Mouse (Mus musculus): ENCODE data around the gene Trpm8.

DNA sequence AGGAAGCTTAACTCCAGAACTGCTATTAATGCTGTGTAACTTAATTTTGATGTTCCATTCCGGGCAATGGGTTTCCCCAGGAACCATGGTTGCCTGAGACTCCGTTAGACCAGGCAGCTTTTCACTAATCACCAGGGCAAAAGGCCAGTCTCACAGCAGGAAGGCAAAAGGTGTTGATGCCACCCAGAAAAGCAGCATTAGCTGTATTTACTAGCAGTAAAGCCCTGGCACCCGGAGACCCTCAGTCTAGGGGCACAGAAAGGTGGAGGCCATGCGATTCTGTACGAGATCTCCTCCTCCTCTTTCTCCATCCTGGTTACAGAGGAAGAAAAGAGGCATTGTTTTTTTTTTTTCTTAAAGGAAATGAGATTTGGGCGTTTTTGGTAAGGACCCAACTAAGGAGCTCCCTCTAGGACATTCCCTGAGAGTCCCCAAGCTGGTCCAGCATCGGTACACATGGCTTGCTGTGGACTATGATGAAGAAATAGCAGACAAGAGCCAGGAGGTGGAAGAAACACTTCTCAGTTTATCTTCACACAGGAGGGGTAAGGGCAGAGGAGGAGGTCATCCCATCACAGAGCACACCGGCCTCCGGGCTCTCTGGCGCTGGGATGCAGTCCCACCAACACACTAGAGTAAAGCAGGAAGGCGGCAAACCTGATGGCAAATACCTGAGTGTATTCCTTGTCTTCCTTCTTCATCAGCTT lies 2.9 kb upstream of the Trpm8 start:
- TF ChIP-seq CTCF (IDR thresholded peaks at IDR 0.05; ENCODE audit: extremely low read depth, insufficient read depth, insufficient read length, insufficient replicate concordance) = no peak
- TF ChIP-seq POLR2A (IDR thresholded peaks at IDR 0.05; ENCODE audit: low read depth, low read length) = no peak

All from spleen, adult 2 months (tissue).